Mouse (Mus musculus) CD4-positive, CD25-positive, alpha-beta regulatory T cell, adult 4 months (primary cell): Measurements from ENCODE around the gene Pik3cd. TPM values are rescaled to one million over a fixed set of nuclear protein-coding genes. Genes with fewer than 3 reads are reported as not detected.
"Not testable (repeated sequence)": the region's sequence is repeated elsewhere in the genome, so short reads cannot be mapped to it uniquely, and the experiment has no call there.

Experiments
- ATAC-seq: one replicate; pipeline ENCODE4 v1.8.0; 2017
- polyA plus RNA-seq, 2 experiments: library from polyadenylated mRNA; unstranded; fragments of 100-300 nt; shearing (Covaris generic); gene quantifications; one replicate each; pipeline ENCODE4 v1.2.1; 2017

Gene Pik3cd
- 100 to 1,000 TPM; 102 to 179 TPM for polyA plus RNA-seq

DNA sequence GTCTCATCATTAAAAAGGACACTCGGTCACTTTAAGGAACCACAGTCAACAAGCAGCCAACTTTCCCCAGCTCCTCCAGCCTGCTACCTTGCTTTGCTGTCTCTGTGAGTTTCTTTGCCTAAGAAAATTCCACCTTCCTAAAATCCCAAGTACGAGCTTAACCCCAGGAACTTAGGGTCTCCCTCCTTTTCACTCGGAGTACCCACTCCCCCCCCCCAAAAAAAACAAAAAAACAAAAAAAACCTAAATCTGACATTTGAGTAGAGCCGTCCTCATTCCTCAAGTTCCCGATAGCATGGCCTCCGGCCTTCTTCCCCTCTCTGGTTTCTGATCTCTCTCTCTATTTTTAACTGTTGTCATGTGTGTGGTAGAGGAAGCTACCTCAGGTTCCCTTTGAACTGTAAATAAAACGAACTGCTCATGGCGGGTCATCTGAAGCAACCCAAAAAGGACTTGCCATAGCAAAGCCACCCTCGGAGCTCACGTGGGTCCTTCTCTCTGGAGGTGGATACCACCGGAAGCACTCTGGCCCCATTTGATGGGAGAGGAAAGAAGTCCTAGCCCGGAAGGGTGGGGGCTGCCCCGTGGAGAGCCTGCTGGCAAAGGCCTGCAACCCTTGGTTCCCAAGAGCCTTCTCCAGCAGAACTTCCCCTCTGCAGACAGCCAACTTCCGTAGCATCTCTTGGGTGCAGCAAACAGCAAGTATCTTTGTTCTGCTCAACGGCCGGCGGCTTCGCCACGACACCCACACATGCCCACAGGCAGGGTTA, at the start of gene Pik3cd:
Gene Pik3cd (minus strand): TSS at position 362 of the 770 bp plus-strand sequence.
- peak; percentile 30 for ATAC-seq

- no peak for ATAC-seq
Observed at GRCm38 (mm10) chr4:149750671-149751070, 48.3 kb upstream of the Pik3cd start.

- ATAC-seq = not testable (repeated sequence)
Observed at GRCm38 (mm10) chr4:149749663-149750015, 47.3 kb upstream of the Pik3cd start.

DNA sequence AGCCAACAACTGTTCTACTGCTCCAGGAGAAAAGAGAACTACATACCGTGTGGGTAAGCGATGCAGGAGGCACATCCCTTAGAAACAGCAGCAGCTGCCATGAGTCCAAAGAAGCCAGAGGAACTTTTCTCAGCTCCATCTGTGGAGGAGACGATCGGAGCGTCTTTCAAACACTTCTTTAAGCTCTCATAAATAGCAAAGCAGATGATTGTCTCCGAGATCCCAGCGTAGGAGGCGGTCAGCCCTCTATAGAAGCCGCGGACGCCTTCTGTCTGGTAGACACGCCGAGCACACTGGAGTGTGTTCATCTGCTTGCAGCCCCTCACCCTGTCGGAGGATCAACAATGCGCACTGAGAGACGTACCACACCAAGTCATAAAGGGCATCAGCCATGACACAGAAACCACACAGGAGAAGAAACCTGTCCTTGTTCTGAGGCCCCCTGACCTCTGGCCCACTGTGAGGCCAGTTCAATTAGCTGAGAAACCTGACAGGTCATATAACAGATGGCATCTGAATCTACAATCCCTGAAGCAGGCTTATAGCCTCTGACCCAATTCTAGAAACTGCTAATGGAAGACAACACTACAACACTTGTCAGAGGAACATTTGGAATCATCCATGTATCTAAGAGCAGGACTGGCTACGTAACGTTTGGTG, 46.8 kb upstream of the Pik3cd start:
- no peak for ATAC-seq

GRCm38 (mm10) chr4:149744119-149744518, 41.7 kb upstream of the Pik3cd start:
- no peak for ATAC-seq

DNA sequence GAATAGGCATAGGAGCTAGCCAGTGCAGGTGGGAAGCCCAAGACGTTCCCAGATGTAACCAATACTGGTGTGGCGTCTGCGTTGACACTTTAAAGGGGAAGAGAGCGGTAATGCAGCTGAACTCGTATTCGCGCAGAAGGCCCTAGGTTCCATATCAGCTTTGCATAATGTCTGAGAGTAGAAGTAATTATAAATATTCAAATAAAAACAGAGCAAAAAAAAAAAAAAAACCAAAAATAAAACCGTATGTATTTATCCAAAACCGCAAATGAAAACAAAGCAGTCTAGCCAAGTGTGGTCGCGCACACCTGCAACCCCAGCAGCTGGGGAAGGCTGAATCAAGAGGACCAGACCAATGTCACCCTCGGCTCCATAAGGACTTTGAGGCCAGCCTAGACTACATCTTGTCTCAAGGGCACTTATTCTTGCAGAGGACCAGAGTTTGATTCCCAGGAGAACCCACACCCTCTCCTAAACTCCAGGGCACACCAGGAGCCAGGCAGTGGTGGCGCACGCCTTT, 39.7 kb upstream of the Pik3cd start:
- ATAC-seq = no peak

DNA sequence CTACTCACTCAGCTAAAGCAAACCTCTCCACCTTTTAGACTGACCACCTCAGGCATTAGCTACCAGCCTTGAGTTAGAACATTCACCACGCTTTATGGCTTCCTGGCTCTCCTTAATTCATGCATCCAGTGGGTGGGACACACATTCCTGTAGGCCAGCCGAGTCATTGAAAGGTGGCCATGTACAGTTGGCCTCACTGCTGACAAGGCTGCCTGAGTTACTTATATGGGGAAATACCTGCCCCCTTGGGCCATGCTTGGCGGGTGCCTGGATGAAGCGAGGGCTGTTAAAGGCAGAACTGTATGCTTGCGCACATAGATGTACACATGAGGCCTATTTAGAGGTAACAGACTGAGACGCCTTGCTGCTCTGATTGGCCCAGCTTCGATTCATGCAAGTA, 37.9 kb upstream of the Pik3cd start:
- ATAC-seq = no peak

DNA sequence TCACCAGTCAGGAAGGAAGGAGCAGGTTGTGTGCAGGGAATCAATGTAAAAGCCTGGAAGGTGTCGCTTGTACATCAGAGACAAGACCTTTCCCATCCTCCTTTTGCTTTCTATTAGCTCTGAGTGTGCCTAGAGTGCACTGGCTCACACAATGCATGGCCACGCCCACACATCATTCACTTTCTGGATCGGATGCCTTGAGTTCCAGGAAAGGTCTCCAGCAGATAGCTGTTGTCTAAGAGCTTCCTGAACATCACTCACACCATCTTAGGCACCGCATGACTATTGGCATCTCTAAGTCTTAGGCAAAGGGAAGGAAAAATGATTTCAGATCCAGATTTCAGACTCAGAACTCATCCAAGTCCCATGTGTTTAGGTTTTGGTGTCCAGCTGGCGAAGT, 37.1 kb upstream of the Pik3cd start:
- no peak for ATAC-seq

DNA sequence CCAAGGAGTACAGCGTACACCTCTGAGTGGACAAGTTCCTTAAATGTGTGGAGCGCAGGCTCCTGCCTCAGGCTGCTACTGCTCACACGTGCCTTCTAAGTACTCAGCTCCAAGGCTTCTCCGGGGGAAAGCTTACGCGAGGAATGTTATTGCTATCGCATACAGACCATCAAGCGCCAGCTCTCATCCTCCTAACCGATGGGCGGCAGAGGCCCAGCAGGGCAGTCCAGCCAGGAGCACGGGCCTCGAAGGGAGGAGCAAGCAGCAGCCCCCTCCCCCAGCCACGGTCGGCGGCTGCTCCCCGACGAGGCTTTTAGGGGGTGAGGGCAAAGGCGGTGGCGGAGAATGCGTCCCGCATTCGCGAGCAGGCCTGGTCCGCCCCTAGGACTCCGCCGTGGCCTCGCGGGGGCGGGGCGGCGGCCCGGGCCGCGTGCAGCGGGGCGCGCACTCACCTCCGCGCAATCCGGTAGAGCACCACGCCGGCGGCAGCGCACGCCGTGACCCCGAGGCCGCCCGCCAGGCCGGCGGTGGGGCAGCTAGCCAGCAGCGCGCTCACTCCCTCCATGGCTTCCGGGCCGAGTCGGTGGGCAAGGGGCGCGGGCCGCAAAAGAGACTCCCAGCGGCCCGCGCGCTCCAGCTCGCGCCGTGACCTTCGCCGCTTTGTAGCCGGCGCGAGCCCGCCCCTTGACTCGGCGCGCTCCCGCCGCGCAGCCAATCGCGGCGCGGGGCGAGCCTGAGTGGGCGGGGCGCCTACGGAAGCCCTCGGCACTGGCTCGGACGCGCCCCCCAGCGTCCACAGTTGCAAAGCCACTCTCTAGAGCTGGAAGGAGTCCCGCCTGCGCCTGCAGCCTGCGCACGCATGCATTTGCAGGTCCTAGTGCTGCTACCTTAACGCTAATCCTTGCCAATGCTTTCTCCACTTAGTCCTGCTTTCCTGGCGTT, 35.3 kb upstream of the Pik3cd start, which contains the start of gene Tmem201:
Gene Tmem201 (minus strand): TSS at position 662 of the 942 bp plus-strand sequence.
- peak; percentile 96 for ATAC-seq

DNA sequence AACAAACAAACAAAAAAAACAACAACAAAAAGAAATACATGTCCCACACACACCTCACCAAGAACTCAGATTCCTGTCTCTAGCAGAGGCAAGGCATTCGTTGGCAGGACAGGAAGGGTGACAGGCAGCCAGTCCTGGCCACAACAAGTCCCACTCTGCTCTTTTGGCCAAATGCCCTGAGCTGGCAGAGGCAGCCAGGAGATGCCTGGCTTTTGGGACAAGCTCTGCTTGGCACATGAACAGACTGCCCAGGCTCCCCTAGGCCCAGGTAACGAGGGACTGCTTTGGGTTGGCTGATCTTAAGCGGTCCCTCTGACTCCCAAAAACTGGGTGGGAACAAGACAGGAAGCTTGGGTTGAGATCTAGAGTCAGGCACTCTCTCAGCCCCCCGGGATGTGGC, 34.2 kb upstream of the Pik3cd start:
- no peak for ATAC-seq

DNA sequence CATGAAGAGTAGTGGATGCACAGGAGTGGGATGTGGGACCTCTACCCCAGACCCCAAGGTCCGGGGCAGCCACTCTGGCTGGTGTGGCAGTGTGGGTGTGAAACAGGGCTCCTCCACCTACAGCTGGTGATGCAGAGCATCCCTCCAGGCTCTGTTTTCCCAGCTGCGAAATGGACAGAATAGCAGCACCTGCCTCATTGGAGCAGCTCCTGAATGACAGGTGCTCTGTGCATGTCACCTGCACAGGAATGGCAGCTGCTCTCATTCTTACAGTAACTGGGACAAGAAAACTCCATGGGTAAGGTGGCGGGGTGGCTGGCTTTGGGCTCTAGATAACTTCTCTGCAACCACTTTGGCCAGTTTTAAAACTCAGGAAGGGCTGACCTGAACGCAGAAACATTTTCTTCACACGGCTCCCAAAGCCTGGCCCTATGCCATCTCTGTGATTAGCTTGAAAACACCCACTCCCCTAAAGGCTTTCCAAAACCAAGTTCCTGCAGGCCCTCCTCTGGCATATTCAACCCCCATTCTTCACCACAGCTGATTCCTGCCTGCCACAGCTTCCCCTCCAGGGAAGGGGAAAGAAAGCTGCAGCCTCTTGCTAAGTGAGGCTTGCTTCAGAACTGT, 33.4 kb upstream of the Pik3cd start:
- ATAC-seq = no peak

- no peak for ATAC-seq
Observed at GRCm38 (mm10) chr4:149734730-149735475, 32.5 kb upstream of the Pik3cd start.

GRCm38 (mm10) chr4:149734246-149734645, 31.9 kb upstream of the Pik3cd start:
- no peak for ATAC-seq

DNA sequence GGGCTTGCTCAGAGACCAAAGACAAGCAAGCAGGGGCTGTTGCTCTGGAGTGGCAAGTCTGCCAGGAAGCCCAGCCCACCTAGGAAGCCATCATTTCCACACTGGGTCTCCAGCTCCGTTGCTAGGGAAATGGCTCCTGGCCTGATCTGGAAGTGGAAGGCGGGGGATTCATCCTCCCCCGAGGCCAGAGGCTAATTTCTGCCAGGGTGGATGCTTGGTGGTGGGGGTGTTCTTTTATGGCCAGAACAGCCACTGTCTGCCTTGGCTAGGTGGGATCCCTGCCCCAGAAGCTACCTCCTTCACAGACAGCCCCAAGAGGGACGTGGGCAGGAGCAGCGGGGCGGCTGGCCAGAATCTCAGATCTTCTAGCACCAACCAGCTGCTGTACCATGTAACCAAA, 31.4 kb upstream of the Pik3cd start:
- no peak for ATAC-seq

DNA sequence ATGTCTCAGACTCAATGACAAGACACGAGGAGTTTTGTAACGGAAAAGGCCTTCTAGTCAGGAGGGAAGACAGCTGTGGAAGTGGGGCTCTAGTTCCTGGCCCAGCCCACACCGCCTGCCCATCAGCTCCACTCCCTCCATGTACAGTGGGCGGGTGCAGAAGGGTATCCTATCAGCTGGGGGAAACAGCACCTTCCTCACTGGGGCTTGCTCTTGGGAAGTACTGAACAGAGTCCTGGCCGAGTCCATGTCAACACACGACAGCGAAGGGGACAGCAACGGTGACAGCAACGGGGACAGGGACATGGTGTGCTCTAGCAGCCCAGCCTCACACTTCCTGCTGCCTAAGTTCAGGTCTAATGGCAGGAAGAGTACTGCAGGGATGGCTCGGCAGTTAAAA, 30.4 kb upstream of the Pik3cd start:
- no peak for ATAC-seq

- no peak for ATAC-seq
Observed at GRCm38 (mm10) chr4:149732313-149732712, 29.9 kb upstream of the Pik3cd start.

GRCm38 (mm10) chr4:149730827-149731226, 28.5 kb upstream of the Pik3cd start:
- no peak for ATAC-seq

DNA sequence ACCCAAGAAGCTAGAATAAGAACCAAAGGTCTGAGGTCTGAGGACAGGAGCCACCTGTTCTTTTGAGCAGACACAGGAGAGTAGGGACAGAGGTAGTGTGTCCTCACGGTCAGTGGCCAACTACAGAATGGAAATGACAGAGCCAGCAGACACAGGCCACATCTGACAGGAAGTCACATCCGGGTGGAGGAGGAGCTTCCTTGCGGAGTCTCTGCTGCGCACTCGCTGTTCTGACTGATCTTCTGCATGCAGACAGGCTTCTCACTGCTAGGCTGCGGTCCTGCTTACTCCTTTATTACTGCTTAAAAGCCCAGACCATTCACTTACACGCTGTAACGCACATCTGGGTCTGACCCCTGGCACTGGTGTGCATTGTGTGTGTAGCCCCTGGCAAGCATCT, 26.4 kb upstream of the Pik3cd start:
- no peak for ATAC-seq

DNA sequence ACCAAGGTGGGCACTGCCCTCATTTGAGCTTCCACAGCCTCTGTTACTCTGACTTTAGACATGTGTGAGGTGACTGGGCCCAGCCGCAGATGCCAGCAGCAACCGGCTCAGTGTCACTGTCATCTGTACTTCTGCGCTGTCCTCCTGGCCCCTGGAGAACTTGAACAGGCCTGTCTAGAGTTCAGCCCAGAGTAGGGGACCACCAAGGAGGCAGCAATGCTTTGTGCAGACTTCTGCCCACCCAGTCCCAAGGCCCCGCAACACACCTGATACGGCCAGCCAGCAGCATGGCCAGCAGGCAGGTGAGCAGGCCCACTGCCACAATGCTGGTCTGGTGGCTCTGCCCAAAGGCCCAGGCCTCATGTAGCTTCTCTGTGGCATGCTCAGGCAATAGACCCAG, 25.3 kb upstream of the Pik3cd start:
- ATAC-seq = no peak

- peak; percentile 41 for ATAC-seq
Observed at GRCm38 (mm10) chr4:149725661-149726350, 23.4 kb upstream of the Pik3cd start.

DNA sequence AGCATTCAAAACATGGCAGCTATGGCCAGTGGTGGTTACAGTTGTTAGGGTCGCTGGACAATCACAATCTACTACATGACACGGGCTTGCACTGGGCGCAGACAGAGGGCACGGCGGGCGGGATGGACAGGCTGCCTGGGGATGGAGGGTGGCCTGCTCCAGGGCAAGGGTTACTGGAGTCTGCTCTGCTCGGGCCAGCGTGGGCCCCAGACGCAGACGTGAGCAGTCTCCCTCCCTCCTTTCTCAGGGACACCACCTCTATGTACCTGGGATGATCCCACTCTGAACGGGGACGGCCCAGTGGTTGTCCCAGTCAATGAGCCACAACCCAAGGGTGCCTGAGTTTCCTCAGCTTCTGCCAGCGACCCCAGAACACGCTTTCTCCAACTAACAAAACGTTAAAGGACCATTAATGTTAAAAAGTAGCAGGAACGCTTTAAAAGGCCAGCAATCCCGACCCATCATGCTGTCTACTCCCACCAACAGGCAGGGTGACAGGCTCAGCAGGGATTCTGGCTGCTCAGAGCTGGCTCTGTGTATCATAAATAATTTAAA, 22.6 kb upstream of the Pik3cd start:
- no peak for ATAC-seq
